Mouse (Mus musculus) kidney, embryonic 15.5 days (tissue): ENCODE data around the gene Gimap9. TPM values are rescaled to one million over a fixed set of nuclear protein-coding genes. Genes with fewer than 3 reads are reported as not detected.

Experiments
- ATAC-seq: fragments of 200-750 bp; cut with Nextera tagmentation; replicated peaks from 2 replicates; pipeline ENCODE4 v1.8.0; 2017; ENCODE audit warnings: moderate TSS enrichment; ENCODE audit not compliant: low FRiP score
- H3K27ac ChIP-seq: fragments of 300-500 bp; sonication (generic); 2 replicates; pipeline ENCODE4 v1.5.1; 2015; ENCODE audit warnings: mild to moderate bottlenecking, inconsistent platforms
- H3K27me3 ChIP-seq: fragments of 300-500 bp; sonication (generic); 2 replicates; pipeline ENCODE4 v1.6.1; 2015; ENCODE audit warnings: inconsistent platforms
- H3K36me3 ChIP-seq: fragments of 300-500 bp; sonication (generic); 2 replicates; pipeline ENCODE4 v1.6.1; 2015; ENCODE audit warnings: inconsistent platforms
- H3K4me1 ChIP-seq: fragments of 300-500 bp; sonication (generic); 2 replicates; pipeline ENCODE4 v1.6.1; 2015; ENCODE audit warnings: inconsistent platforms
- H3K4me2 ChIP-seq: fragments of 300-500 bp; sonication (generic); 2 replicates; pipeline ENCODE4 v1.6.1; 2015; ENCODE audit warnings: moderate library complexity, mild to moderate bottlenecking, inconsistent platforms
- H3K4me3 ChIP-seq: fragments of 300-500 bp; sonication (generic); replicated peaks from 2 replicates; pipeline ENCODE4 v1.5.1; 2015; ENCODE audit warnings: mild to moderate bottlenecking, inconsistent platforms
- H3K9ac ChIP-seq: fragments of 300-500 bp; sonication (generic); 2 replicates; pipeline ENCODE4 v1.6.1; 2015; ENCODE audit warnings: mild to moderate bottlenecking, inconsistent platforms
- H3K9me3 ChIP-seq: fragments of 300-500 bp; sonication (generic); replicated peaks from 2 replicates; pipeline ENCODE4 v1.6.1; 2016; ENCODE audit warnings: inconsistent platforms
- WGBS: fragments of 180-500 bp; shearing (Covaris S2); methylation state at CpG from one replicate; pipeline ENCODE4 v1.1.7; 2015; ENCODE audit warnings: mixed read lengths; 5-methylcytosine and 5-hydroxymethylcytosine counted together
- polyA plus RNA-seq: library from polyadenylated mRNA; unstranded; fragments of >200 nt; fragmentation: Nextera tagmentation; extraction: Ambion mirVana; gene quantifications from 2 replicates; pipeline ENCODE4 v1.2.1, GENCODE M21; 2015

Gene Gimap9
- polyA plus RNA-seq: 11.7 and 12.6 TPM in 2 replicates

GRCm38 (mm10) chr6:48675931-48676859 is at the start of gene Gimap9:
Gene Gimap9 (plus strand): TSS chr6:48676129.
- peak within 1 kb of the TSS; percentile 59 for H3K27ac ChIP-seq
- no peaks in the 10 kb centered on the region for H3K27me3 ChIP-seq
- H3K9ac ChIP-seq: 0 out of 2 replicates have a peak within 1 kb of the TSS, but pooled peaks have one; percentile 26
- no peaks in the 10 kb centered on the region for H3K36me3 ChIP-seq
- WGBS: 33% methylated on average over 13 of the region's 13 CpGs
- 0 out of 2 replicates have a peak, but pooled peaks have one; percentile 56 for ATAC-seq
- peak within 1 kb of the TSS; percentile 51 for H3K4me2 ChIP-seq
- peak within 1 kb of the TSS; percentile 38 for H3K4me3 ChIP-seq
- H3K4me1 ChIP-seq: peaks cover 12% of the 10 kb centered on the region
- H3K9me3 ChIP-seq: no peaks in the 10 kb centered on the region

GRCm38 (mm10) chr6:48626464-48626863 is 49.5 kb upstream of the Gimap9 start, which contains the start of gene AI854703:
Gene AI854703 (plus strand): TSS chr6:48626764.
- Histone ChIP-seq H3K27ac (peak within 1 kb of the TSS; percentile 75; the same call in 1 of the 2 replicates), H3K27me3 (peaks cover 38% of the 10 kb centered on the region), H3K4me1 (peaks cover 39% of the 10 kb centered on the region), H3K9ac (peak within 1 kb of the TSS; percentile 34), H3K4me3 (peak within 1 kb of the TSS; percentile 49), H3K9me3 (no peaks in the 10 kb centered on the region), H3K36me3 (no peaks in the 10 kb centered on the region), H3K4me2 (peak within 1 kb of the TSS; percentile 89)
- ATAC-seq: no peak
- WGBS: 29% methylated on average over 8 of the region's 8 CpGs

GRCm38 (mm10) chr6:48626984-48627383 is 48.9 kb upstream of the Gimap9 start:
- Histone ChIP-seq H3K27me3 (peaks cover 38% of the 10 kb centered on the region), H3K9ac (peak overlapping the region; percentile 34), H3K27ac (0 out of 2 replicates have a peak overlapping the region, but pooled peaks have one; percentile 13), H3K4me1 (peaks cover 39% of the 10 kb centered on the region), H3K4me3 (peak overlapping the region; percentile 49), H3K36me3 (no peaks in the 10 kb centered on the region), H3K4me2 (peak overlapping the region; percentile 89), H3K9me3 (no peaks in the 10 kb centered on the region)
- ATAC-seq: 0 out of 2 replicates have a peak, but pooled peaks have one; percentile 43
- WGBS: under 1% methylated on average over 32 of the region's 32 CpGs

GRCm38 (mm10) chr6:48627511-48627924 is 48.4 kb upstream of the Gimap9 start:
- WGBS: 7% methylated on average over 7 of the region's 7 CpGs
- Histone ChIP-seq H3K4me1 (peaks cover 39% of the 10 kb centered on the region), H3K9ac (peak overlapping the region; percentile 34; the same call in 1 of the 2 replicates), H3K9me3 (no peaks in the 10 kb centered on the region), H3K4me2 (peak overlapping the region; percentile 89), H3K36me3 (no peaks in the 10 kb centered on the region), H3K27me3 (peaks cover 38% of the 10 kb centered on the region), H3K4me3 (peak overlapping the region; percentile 49), H3K27ac (peak overlapping the region; percentile 75)
- ATAC-seq: 0 out of 2 replicates have a peak, but pooled peaks have one; percentile 4

GRCm38 (mm10) chr6:48628377-48628776 is 47.6 kb upstream of the Gimap9 start:
- ATAC-seq: 0 out of 2 replicates have a peak, but pooled peaks have one; percentile 57
- no peak overlapping the region for H3K4me3 ChIP-seq
- no peaks in the 10 kb centered on the region for H3K36me3 ChIP-seq
- no peak overlapping the region for H3K9ac ChIP-seq
- H3K27me3 ChIP-seq: peaks cover 38% of the 10 kb centered on the region
- peak overlapping the region; percentile 90; the same call in 1 of the 2 replicates for H3K4me2 ChIP-seq
- H3K27ac ChIP-seq: peak overlapping the region; percentile 75
- peaks cover 39% of the 10 kb centered on the region for H3K4me1 ChIP-seq
- WGBS: 71% methylated on average over 3 of the region's 3 CpGs
- H3K9me3 ChIP-seq: no peaks in the 10 kb centered on the region

GRCm38 (mm10) chr6:48628808-48629660 is 46.9 kb upstream of the Gimap9 start:
- Histone ChIP-seq H3K4me2 (peak overlapping the region; percentile 90), H3K9me3 (no peaks in the 10 kb centered on the region), H3K9ac (peak overlapping the region; percentile 48), H3K27me3 (peaks cover 38% of the 10 kb centered on the region), H3K36me3 (no peaks in the 10 kb centered on the region), H3K27ac (peak overlapping the region; percentile 75), H3K4me1 (peaks cover 39% of the 10 kb centered on the region), H3K4me3 (peak overlapping the region; percentile 47)
- peak; percentile 27; the same call in 1 of the 2 replicates for ATAC-seq
- 7% methylated on average over 53 of the region's 54 CpGs for WGBS

GRCm38 (mm10) chr6:48629661-48630034 is 46.3 kb upstream of the Gimap9 start:
- peak overlapping the region; percentile 75; the same call in 1 of the 2 replicates for H3K27ac ChIP-seq
- H3K4me2 ChIP-seq: peak overlapping the region; percentile 90
- H3K27me3 ChIP-seq: peaks cover 38% of the 10 kb centered on the region
- peak overlapping the region; percentile 48 for H3K9ac ChIP-seq
- peaks cover 39% of the 10 kb centered on the region for H3K4me1 ChIP-seq
- H3K4me3 ChIP-seq: peak overlapping the region; percentile 47
- 7% methylated on average over 13 of the region's 13 CpGs for WGBS
- ATAC-seq: 0 out of 2 replicates have a peak, but pooled peaks have one; percentile 19
- no peaks in the 10 kb centered on the region for H3K9me3 ChIP-seq
- no peaks in the 10 kb centered on the region for H3K36me3 ChIP-seq

- Histone ChIP-seq H3K27ac (no peak overlapping the region), H3K9ac (no peak overlapping the region), H3K4me3 (no peak overlapping the region), H3K4me2 (no peak overlapping the region), H3K36me3 (no peaks in the 10 kb centered on the region), H3K4me1 (peaks cover 39% of the 10 kb centered on the region), H3K27me3 (peaks cover 31% of the 10 kb centered on the region), H3K9me3 (no peaks in the 10 kb centered on the region)
- 90% methylated on average over 8 of the region's 8 CpGs for WGBS
- no peak for ATAC-seq
Measured at GRCm38 (mm10) chr6:48630831-48631230, 45.1 kb upstream of the Gimap9 start.

GRCm38 (mm10) chr6:48635105-48635504 is 40.8 kb upstream of the Gimap9 start:
- H3K4me2 ChIP-seq: no peak overlapping the region

GRCm38 (mm10) chr6:48636515-48636914 is 39.4 kb upstream of the Gimap9 start:
- no peaks in the 10 kb centered on the region for H3K36me3 ChIP-seq
- no peak overlapping the region for H3K9ac ChIP-seq
- no peaks in the 10 kb centered on the region for H3K4me1 ChIP-seq
- 73% methylated on average over 6 of the region's 6 CpGs for WGBS
- no peaks in the 10 kb centered on the region for H3K9me3 ChIP-seq
- ATAC-seq: no peak
- H3K27me3 ChIP-seq: no peaks in the 10 kb centered on the region
- H3K27ac ChIP-seq: no peak overlapping the region
- H3K4me3 ChIP-seq: no peak overlapping the region
- H3K4me2 ChIP-seq: no peak overlapping the region

More at GRCm38 (mm10) chr6:48635105-48635504, 40.8 kb upstream of the Gimap9 start:
- Histone ChIP-seq H3K27me3 (no peaks in the 10 kb centered on the region), H3K9ac (no peak overlapping the region), H3K4me1 (0 out of 2 replicates have a peak, but pooled peaks cover under 1% of the 10 kb centered on the region), H3K36me3 (no peaks in the 10 kb centered on the region), H3K9me3 (no peaks in the 10 kb centered on the region), H3K27ac (no peak overlapping the region), H3K4me3 (no peak overlapping the region)
- WGBS: 83% methylated on average over 2 of the region's 2 CpGs
- no peak for ATAC-seq

- Histone ChIP-seq H3K27ac (no peak overlapping the region), H3K27me3 (no peaks in the 10 kb centered on the region), H3K9ac (no peak overlapping the region), H3K9me3 (no peaks in the 10 kb centered on the region), H3K36me3 (no peaks in the 10 kb centered on the region), H3K4me1 (no peaks in the 10 kb centered on the region), H3K4me3 (no peak overlapping the region), H3K4me2 (no peak overlapping the region)
- no peak for ATAC-seq
- WGBS: 65% methylated on average over 6 of the region's 6 CpGs
Measured at GRCm38 (mm10) chr6:48637811-48638500, 38.0 kb upstream of the Gimap9 start.
